Mouse (Mus musculus): Measurements from ENCODE around the gene Ufsp1.
A peak's percentile ranks its signal among the peaks of the same experiment; 100 is the strongest.

The Ufsp1 gene

DNA sequence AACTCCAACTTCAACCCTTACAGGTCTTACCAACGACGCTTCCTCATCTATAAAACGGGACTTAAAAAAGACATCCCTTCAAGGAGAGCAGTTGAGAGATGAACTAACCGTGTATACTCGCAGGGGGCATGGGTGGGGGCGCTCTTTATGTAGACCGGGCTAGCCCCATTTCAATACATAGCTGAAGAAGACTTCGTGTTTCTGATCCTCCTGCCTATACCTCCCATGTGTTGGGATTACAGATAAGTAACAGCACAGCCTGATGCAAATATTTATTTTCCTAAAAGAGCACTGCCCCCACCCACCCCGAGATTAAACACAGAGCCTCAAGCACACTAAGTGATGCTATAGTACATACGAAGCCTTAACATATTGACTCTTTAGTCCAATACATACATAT, 39.9 kb downstream of the Ufsp1 start:
- DNase-seq (ENCODE audit: low spot score in 2 of 2), result no peak

DNA sequence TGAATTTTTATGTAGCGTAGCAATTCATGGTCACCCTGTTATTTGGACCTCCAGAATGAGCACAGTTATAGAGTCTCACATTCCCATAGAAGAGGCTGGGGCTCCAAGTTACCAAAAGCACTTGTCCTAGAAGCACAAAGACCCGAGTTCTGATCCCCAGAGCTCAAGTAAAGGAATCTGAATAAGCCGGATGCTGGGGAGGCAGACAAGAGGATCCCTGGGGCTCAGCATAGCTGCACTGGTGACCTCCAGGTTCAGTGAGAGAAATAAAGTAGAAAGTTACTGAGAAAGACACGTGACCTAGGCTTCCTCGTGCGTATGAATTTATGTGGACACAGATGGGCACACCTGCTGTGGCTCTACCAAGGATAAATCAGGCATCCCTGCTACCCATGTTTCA, 40.6 kb downstream of the Ufsp1 start:
- no peak for DNase-seq (ENCODE audit: low spot score in 2 of 2)

DNA sequence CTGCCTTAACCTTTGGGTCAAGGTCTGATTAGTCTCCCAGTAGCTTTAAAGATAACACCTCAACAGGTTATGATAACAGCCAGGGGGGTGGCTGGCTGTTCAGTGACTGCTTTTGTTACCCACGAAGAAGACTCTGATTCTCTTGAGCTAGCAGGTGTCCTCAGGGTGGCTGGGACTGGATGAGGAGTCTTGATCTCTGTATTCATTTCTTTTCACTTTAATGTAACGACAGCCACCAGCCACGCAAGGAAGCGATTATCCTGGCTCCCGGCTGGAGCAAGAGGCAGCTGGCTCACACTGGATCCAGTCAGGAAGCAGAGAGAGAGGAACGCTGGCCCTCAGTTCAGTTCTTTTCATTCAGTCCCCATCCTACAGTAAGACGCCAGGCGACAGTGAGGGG, 42.8 kb downstream of the Ufsp1 start:
- DNase-seq (ENCODE audit: low spot score in 2 of 2), result no peak

DNA sequence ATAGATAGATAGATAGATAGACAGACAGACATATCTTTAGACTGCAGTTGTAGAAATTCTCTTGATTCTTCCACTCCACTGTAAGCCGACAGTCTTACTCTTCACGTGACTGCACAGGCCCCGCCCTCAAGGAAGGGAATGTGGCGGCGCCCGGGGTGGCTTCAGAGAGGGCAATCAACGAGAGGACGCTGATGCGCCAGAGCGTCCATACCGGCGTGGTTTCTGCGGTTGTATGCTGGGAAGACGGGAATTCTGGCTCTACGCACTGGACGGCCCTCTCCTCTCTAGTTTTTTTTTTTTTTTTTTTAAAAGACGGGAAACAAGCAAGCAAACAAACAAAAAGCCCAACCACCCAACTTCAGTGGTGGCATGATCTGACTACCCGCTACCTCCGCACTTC, 43.8 kb downstream of the Ufsp1 start:
- peak; percentile 84 to 89 for DNase-seq (ENCODE audit: low spot score in 2 of 2)

DNA sequence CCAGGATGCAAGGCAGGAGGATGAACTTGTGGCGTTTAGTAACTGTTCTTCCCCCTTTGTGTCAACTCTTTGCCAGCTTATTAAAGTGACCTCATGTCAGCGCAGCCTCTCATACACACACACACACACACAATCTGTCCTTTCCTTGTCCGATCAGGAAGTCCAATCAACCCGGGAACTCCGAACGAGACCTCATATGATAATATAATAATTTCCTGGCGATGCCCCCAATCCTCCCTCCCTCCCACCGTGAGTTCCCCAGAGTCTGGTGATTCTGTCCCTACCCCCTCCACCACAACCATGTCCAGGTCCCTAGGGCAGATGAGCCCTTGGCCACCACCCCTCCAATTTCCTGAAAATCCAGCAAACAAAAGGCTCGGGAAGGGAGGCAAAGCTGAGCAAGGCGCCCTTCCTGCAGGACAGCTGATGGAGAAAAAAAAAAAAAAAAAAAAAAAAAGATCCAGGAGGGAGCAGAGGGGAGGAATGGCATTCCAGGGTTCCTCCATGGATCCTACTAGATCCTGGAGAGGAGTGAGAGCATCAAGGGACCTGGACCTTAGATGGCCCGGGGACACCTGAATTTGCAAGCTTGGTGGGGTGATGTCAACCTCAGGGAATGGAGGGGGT, 44.3 kb downstream of the Ufsp1 start:
- DNase-seq (ENCODE audit: low spot score in 2 of 2), result no peak

DNA sequence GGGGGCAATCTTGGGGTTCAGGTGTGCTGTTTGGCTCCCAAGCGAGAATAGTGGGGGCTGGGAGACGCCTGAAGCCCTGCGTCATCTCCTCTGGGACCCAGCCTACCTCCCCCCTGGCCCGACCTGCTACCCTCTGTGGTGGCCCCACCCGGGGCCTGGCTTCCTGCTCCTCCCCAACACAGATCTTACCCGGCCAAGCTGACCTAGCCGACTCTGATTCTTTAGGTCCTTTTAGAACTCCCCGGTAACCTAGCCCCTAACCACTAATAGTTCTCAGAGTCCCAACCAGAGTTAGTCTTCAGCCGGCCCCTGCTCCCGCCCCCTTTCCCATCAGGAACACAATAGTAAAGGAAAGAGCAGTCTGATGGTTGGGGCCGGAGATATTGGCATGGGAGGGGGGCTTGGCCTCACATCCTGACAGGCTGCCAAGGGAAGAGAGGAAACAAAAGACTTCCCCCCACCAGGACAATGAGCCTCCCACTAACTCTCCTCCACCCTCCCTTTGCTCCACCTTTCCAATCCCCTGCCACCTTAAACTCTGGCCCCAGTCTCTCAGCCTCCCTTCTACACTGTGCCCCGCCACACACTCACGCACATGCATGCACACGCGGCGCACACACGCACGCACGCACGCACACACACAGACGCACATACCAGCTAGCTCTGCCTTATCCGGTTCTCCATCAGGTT, 45.0 kb downstream of the Ufsp1 start:
- DNase-seq (ENCODE audit: low spot score in 2 of 2), result peak; percentile 38 to 43

DNA sequence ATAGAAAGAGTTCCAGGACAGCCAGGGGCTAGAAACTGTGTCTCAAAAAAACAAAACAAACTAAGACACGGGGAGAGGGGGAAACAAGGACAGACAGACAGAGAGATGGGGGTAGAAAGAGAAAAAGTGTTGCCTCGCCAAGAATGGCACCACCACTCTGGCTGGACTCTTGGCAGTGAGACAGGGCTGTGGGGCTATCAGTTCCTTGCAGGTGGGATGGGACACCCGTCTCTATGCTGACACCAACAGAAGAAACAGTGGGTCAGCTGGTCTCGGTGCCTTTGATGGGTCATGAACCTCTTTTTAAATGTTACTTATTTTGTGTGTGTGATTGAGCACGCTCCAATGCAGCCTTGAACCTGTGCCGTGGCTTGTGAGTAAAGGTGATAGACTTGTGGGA, 45.8 kb downstream of the Ufsp1 start:
- peak in 1 of 2 experiments; percentile 38 for DNase-seq (ENCODE audit: low spot score in 2 of 2)

DNA sequence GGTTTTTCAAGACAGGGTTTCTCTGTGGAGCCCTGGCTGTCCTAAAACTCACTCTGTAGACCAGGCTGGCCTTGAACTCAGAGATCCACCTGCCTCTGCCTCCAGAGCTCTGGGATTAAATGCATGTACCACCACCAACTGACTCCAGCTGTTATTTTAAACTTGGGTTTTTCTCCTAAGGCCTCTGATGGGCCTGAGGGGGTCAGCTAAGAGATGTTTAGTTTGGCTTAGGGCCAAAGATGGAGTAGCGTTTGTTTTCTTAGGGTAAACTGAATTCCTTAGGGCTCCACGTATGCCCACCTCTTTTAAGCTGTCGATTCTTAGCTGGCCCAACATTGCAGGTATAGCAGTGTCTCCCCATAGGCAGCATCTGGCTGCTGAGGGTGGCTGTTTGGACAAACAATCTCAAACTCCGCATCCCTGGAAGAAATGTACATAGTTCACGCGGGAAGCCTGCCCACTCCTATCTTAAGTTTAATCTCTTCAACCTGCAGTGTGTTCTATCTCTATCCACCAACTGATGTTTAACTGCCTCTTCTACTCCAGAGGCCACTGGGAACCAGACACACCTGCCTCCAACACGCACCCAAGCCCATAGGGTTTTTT, 48.1 kb downstream of the Ufsp1 start:
- no peak for DNase-seq (ENCODE audit: low spot score in 2 of 2)

DNA sequence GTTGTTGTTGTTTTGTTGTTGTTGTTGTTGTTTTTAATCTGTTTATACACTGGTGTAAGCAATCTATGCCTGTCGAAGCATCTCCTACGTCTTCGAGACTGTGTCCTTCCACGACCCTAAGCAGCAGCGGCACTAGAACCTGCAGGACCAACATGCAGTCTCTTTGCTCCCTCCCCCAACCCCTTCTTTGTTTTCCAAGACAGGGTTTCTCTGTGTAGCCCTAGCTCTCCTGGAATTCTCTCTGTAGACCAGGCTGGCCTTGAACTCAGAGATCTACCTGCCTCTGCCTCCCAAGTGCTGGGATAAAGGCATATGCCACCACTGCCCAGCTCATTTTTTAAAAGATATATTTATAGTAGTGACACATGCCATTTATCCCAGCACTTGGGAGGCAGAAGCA, 49.0 kb downstream of the Ufsp1 start:
- DNase-seq (ENCODE audit: low spot score in 2 of 2), result no peak

DNA sequence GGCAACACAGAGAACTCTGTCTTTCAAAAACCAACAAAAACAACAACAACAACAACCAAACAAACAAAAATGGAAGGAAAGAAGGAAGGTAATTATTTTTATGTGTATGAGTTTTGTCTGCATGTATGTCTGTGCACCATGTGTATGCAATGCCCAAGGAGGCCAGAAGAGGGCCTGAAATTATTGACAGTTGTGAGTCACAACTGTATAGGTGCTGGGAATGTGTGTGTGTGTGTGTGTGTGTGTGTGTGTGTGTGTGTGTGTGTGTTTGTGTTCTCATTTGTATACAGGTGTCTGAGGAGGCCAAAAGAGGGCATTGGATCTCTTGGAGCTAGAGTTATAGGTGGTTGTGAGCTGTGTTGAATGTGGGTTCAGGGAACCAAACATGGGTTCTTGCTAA, 49.4 kb downstream of the Ufsp1 start:
- DNase-seq (ENCODE audit: low spot score in 2 of 2), result no peak
